Mouse (Mus musculus) hindbrain, embryonic 14.5 days (tissue): Measurements from ENCODE around the gene Tbc1d5. TPM values are rescaled to one million over a fixed set of nuclear protein-coding genes. Genes with fewer than 3 reads are reported as not detected.
A peak's percentile ranks its signal among the peaks of the same experiment; 100 is the strongest.
"Not testable (repeated sequence)": the region's sequence is repeated elsewhere in the genome, so short reads cannot be mapped to it uniquely, and the experiment has no call there.

ENCODE experiments used
- ATAC-seq: fragments of 200-750 bp; cut with Nextera tagmentation; 2 replicates; pipeline ENCODE4 v1.8.0; 2017; ENCODE audit warnings: moderate number of reproducible peaks, mild to moderate bottlenecking, moderate TSS enrichment, moderate library complexity; ENCODE audit not compliant: low FRiP score
- DNase-seq: peaks from one replicate; pipeline ENCODE4 v3.0.0-alpha.2; 2015; ENCODE audit warnings: low spot score
- H3K27ac ChIP-seq: fragments of 300-500 bp; sonication (generic); 2 replicates; pipeline ENCODE4 v1.5.1; 2014; ENCODE audit warnings: mild to moderate bottlenecking, moderate library complexity
- H3K27me3 ChIP-seq: fragments of 300-500 bp; sonication (generic); 2 replicates; pipeline ENCODE4 v1.6.1; 2014; ENCODE audit warnings: mild to moderate bottlenecking, low read length, mixed read lengths; ENCODE audit not compliant: control insufficient read depth, insufficient read depth
- H3K36me3 ChIP-seq: fragments of 300-500 bp; sonication (generic); replicated peaks from 2 replicates; pipeline ENCODE4 v1.6.1; 2014; ENCODE audit not compliant: control insufficient read depth, insufficient read depth
- H3K4me1 ChIP-seq: fragments of 300-500 bp; sonication (generic); replicated peaks from 2 replicates; pipeline ENCODE4 v1.6.1; 2014; ENCODE audit warnings: antibody characterized with exemption, low read length, mixed read lengths; ENCODE audit not compliant: control insufficient read depth, insufficient read depth
- H3K4me2 ChIP-seq: fragments of 300-500 bp; sonication (generic); replicated peaks from 2 replicates; pipeline ENCODE4 v1.6.1; 2014; ENCODE audit warnings: mild to moderate bottlenecking, moderate library complexity
- H3K4me3 ChIP-seq: fragments of 300-500 bp; sonication (generic); replicated peaks from 2 replicates; pipeline ENCODE4 v1.5.1; 2014; ENCODE audit warnings: mild to moderate bottlenecking, low read length
- H3K9ac ChIP-seq: fragments of 300-500 bp; sonication (generic); 2 replicates; pipeline ENCODE4 v1.6.1; 2014
- H3K9me3 ChIP-seq: fragments of 300-500 bp; sonication (generic); 2 replicates; pipeline ENCODE4 v1.6.1; 2016; ENCODE audit warnings: low read length; ENCODE audit not compliant: control insufficient read depth
- WGBS: fragments of 180-500 bp; shearing (Covaris S2); extraction: QIAGEN DNeasy Blood & Tissue Kit; methylation state at CpG from one replicate; pipeline ENCODE4 v1.1.7; 2014; 5-methylcytosine and 5-hydroxymethylcytosine counted together
- polyA plus RNA-seq: library from polyadenylated mRNA; unstranded; fragments of >200 nt; fragmentation: Nextera tagmentation; extraction: Ambion mirVana; gene quantifications from 2 replicates; pipeline ENCODE4 v1.2.1, GENCODE M21; 2014

The Tbc1d5 gene
- polyA plus RNA-seq, 1 experiment from 2014 or later: 8.5 TPM

GRCm38 (mm10) chr17:50710497-50711222 lies 468.5 kb downstream of the Tbc1d5 start:
- ATAC-seq (peak; percentile 79; the same call in 1 of the 2 replicates), DNase-seq (peak; percentile 46)
- H3K4me3 ChIP-seq: no peak overlapping the region
- no peaks in the 10 kb centered on the region for H3K4me1 ChIP-seq
- H3K4me2 ChIP-seq: no peak overlapping the region
- 43% methylated on average over 7 of the region's 7 CpGs for WGBS
- no peak overlapping the region for H3K27ac ChIP-seq
- H3K9me3 ChIP-seq: peaks cover 9% of the 10 kb centered on the region; the same call in 1 of the 2 replicates
- no peaks in the 10 kb centered on the region for H3K36me3 ChIP-seq
- no peak overlapping the region for H3K9ac ChIP-seq
- no peaks in the 10 kb centered on the region for H3K27me3 ChIP-seq

GRCm38 (mm10) chr17:50698410-50698809 lies 480.7 kb downstream of the Tbc1d5 start:
- 2% methylated on average over 39 of the region's 39 CpGs for WGBS
- H3K4me1 ChIP-seq, ATAC-seq, H3K9me3 ChIP-seq, H3K9ac ChIP-seq, H3K36me3 ChIP-seq, H3K27ac ChIP-seq, H3K27me3 ChIP-seq, DNase-seq: not testable (repeated sequence)
- Histone ChIP-seq H3K4me3 (0 out of 2 replicates have a peak overlapping the region, but pooled peaks have one; percentile 4), H3K4me2 (peak overlapping the region; percentile 54)

GRCm38 (mm10) chr17:50688135-50688534 lies 491.0 kb downstream of the Tbc1d5 start:
- ATAC-seq (no peak), DNase-seq (no peak)
- 87% methylated on average over 6 of the region's 6 CpGs for WGBS
- H3K9ac ChIP-seq: no peak overlapping the region
- H3K27ac ChIP-seq: no peak overlapping the region
- H3K36me3 ChIP-seq: peaks cover 24% of the 10 kb centered on the region
- H3K27me3 ChIP-seq: no peaks in the 10 kb centered on the region
- no peaks in the 10 kb centered on the region for H3K9me3 ChIP-seq
- H3K4me2 ChIP-seq: no peak overlapping the region
- no peaks in the 10 kb centered on the region for H3K4me1 ChIP-seq
- no peak overlapping the region for H3K4me3 ChIP-seq

GRCm38 (mm10) chr17:50687670-50688069 lies 491.5 kb downstream of the Tbc1d5 start:
- Histone ChIP-seq H3K4me2 (no peak overlapping the region), H3K9ac (no peak overlapping the region), H3K36me3 (peaks cover 24% of the 10 kb centered on the region), H3K27ac (no peak overlapping the region), H3K4me1 (no peaks in the 10 kb centered on the region), H3K27me3 (no peaks in the 10 kb centered on the region), H3K4me3 (no peak overlapping the region), H3K9me3 (no peaks in the 10 kb centered on the region)
- ATAC-seq: no peak
- no peak for DNase-seq
- WGBS: 77% methylated on average over 10 of the region's 10 CpGs

- WGBS: 78% methylated on average over 7 of the region's 7 CpGs
- no peak for DNase-seq
- no peak overlapping the region for H3K4me2 ChIP-seq
- no peak overlapping the region for H3K4me3 ChIP-seq
- no peak for ATAC-seq
- no peak overlapping the region for H3K9ac ChIP-seq
- H3K36me3 ChIP-seq: peaks cover 24% of the 10 kb centered on the region
- H3K4me1 ChIP-seq: no peaks in the 10 kb centered on the region
- no peaks in the 10 kb centered on the region for H3K9me3 ChIP-seq
- no peaks in the 10 kb centered on the region for H3K27me3 ChIP-seq
- no peak overlapping the region for H3K27ac ChIP-seq
These were observed 494.0 kb downstream of the Tbc1d5 start for GRCm38 (mm10) chr17:50684960-50685645.
